Mouse (Mus musculus): ENCODE results near the gene Sulf2.
"Not testable (repeated sequence)": the region's sequence is repeated elsewhere in the genome, so short reads cannot be mapped to it uniquely, and the experiment has no call there.

Sulf2 gene

DNA sequence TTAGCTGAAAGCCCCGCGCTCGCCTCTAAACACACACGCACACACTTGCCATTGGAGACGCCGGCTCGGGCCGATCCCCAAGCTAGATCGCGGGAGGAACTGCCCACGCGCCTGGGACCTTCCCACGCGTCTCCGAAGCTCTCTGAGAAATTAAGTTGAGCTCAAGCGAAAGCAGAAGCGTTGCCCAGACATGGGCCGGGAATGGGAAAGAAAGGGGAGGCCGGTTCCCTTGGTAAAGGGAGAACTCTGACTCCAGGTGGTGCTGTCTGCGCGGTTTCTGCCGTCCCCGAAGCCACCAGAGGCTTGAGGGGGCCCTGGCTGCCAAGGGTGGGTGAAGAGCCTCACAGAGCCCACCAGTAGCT, at the start of gene Sulf2:
Sulf2 (minus strand) TSS at position 210 of the 362 bp plus-strand sequence.
- in situ Hi-C loops (cut with MboI; ENCODE audit: unreplicated experiment in 2 of 2), result no loop called here

DNA sequence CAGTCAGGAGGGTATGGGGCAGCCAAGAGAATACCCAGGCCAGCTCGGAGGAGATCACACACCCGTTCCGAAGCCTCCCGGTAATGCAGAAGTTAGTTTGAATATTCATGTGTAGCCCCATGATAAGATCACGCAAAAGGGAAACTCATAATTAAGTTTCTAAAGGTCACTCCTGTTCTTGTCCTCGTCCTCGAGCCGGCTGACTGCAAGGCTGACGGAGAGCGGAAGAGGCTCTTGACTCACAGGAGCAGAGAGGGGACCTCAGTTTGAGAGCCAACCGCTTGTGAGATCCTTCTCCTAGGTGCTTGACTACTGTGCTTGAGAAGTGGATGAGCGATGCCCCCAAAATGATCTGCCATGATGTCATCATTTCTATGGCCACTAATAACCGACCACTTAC, 48.7 kb upstream of the Sulf2 start:
- in situ Hi-C loops (cut with MboI; ENCODE audit: unreplicated experiment in 2 of 2), result no loop called here

DNA sequence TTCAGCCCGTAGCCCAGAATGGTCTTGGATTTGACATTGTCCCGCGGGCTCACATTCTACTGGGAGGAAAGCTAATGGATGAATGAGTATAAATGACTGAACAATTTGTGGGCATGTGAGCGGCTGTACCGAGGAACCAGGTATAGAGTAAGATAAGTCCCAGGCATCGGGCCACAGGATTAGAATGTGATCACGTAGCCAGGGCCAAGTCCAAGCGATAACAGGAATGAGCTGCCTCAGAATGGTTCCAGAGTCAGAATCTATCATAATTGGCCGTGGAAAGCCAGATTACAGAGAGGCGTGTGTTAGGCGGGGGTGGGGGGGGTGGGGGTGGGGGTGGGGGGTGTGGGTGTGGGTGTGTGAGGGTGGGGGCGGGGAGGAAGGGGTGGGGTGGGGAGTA, 48.2 kb upstream of the Sulf2 start:
- in situ Hi-C loops (cut with MboI; ENCODE audit: unreplicated experiment in 2 of 2), result no loop called here

DNA sequence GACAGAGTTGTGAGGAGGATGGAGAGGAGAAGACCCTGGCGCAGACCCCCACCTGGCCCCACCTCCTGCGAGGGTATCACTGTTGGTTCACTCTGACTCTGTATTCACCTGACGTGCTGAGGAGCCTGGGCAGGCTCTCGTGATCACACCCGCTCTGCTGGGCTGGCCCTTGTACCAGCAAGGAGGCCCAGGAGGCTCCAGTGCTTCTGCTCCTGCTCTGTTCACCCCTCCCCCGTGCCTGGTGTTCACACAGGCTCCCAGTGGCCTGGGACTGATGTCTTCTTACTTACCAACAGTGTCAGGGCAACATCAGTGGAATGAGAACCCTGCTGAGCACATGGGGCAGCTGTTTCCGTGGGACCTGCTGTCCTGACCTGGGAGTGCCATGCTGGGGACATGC, 42.5 kb upstream of the Sulf2 start:
- in situ Hi-C loops (cut with MboI; ENCODE audit: unreplicated experiment in 2 of 2), result no loop called here

DNA sequence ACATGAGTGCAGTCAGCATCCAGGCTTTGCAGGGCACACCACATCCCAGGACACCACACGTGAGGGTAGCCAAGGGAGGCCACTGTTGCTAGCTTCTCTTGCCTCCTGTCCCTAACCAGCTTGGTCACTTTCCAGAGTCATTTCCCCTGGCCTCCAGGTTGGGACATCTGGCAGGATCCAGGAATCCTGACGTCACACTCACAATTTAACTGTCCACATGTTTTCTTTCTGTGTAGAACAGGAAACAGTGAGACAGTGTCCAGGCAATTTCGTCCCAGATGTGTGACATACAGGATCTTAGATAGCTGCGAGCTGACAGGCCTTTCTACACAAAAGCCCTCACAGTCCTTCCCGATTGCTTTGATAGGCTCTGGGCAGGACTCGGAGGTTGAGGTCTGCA, 41.6 kb upstream of the Sulf2 start:
- in situ Hi-C loops (cut with MboI; ENCODE audit: unreplicated experiment in 2 of 2), result no loop called here

DNA sequence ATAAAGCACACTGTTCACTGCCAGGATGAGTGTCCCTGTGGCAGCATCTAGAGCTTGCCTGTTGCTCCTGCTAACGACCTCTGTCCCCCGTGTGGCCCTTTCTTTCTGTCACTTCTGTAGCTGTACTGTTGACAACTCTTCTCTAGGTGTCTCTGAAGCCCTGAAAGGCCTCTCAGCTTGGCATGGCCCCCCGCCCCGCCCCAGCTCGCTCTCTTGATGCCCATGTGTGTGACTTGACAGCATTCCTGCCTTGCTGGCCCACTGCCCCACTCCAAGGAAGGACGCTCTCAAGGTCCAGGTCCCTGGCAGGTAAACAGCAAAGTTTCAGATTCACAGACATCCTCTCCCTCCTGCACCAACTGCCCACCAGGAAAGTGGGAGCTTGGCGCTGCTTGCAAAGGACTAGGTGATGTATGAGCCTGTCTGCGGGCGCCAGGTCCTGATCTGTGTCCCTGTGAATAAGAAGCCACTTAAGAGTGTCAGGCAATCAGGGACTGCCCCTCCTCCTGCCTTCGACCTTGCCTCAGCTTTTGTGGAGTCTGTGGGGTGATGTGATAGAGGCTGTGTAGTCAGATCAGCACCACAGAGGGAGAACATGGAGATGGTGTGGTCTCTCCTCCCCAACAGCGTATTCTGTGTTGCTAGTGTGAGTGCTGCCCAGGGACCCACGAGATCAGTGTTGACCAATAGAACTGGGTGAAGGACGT, 40.8 kb upstream of the Sulf2 start:
- in situ Hi-C loops (cut with MboI; ENCODE audit: unreplicated experiment in 2 of 2), result no loop called here

DNA sequence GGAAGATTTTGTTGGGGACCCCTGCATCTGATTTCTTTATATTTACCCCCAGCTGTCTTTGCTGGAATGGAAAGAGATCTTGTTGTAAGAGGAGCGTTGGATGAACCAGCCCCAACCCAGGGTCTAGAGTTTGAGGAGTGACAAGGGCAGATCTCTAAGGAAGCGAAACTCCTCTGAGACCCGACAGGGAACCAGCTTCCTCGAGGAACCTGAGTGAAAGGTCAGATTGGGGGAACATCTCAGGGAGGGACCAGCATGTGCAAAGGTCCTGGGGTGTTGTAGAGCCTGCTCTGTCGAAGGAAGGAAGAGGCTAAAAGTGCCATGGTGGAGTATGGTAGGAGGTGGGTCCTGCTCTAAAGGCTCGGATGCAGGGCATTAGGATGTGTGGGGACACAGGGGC, 39.6 kb upstream of the Sulf2 start:
- in situ Hi-C loops (cut with MboI; ENCODE audit: unreplicated experiment in 2 of 2), result no loop called here

DNA sequence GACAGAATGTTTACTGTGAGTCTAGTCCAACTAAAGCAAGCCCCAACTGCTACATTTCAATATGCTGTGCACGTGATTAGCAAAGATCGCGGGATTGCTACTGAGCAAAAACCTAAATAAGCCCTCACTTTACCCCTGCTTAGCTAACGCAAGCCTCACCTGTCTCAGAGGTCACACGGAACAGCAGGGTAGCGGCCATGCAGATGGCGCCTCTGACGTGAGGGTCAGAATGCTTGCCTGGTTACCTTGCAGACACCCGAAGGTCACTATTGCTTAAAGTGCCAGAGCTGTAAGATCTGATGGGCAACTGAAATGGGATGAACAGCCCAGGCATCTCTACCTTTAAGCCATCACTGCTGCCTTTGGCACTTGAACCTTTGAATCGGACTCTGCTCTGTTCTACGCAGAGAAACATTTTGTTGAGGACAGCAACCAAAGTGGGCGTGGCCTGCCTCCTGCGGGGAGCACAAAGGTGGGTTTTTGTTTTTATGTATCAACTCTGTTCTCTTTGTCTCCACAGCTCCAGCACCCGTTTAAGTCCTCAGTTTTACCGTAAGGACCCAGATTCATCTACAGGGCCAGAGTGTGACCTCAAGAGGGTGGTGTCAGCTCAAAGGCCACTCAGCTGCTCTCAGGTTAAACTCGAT, 38.8 kb upstream of the Sulf2 start:
- in situ Hi-C loops (cut with MboI; ENCODE audit: unreplicated experiment in 2 of 2), result no loop called here

DNA sequence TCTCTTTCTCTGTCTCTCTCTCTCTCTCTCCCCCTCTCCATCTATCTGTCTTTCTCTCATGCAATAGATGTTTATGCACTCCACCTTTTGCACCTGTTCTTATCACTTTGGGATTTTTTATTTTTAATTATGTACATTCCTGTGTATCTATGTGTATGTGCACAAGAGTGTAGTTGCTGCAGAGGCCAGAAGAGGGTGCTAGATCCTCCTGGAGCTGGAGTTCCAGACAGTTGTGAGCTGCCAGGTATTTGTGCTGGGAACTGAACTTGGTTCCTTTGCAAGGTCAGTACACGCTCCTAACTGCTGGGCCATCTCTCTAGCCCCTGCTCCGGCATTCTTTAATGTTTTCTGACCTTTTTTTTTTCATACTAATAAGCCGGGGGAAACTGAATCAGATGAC, 38.0 kb upstream of the Sulf2 start:
- in situ Hi-C loops (cut with MboI; ENCODE audit: unreplicated experiment in 2 of 2), result no loop called here

DNA sequence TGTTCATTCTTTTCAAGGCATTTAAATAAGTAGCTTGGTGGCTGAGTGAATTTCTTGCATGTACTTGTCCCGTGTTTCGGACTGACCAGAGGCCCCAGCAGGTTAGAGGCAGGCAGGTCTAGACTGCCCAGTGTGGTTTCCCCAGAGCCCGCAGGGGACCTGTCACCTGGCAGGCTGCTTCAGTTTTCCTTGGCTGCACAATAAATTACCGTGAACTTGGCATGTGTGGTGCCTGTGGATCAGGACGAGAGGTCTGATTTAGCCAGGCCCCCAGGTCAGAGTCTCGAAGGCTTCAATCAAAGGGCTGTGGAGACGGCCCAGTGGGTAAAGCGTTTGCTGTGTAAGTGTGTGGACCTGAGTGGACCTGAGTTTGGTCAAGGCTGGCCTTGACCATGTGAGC, 35.4 kb upstream of the Sulf2 start:
- in situ Hi-C loops (cut with MboI; ENCODE audit: unreplicated experiment in 2 of 2), result no loop called here

DNA sequence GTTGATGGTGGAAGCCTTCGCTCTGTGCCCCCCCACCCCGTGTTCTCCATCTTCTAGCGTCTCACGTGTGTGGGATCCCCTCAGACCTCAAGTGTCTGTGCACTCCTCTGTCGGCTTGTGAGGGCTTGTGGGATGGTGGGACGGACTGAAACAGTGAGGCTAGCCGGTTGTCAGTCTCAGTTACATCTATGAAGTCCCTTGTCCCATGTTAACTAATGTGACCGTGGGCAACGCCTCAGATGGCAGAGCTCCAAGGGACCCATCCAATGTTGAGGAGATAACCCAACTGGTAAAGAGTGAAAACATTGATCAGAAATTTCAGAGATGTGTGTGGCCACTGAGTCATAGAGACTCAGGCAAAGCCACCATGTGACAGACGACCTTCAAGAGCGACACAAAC, 33.7 kb upstream of the Sulf2 start:
- in situ Hi-C loops (cut with MboI; ENCODE audit: unreplicated experiment in 2 of 2), result no loop called here

DNA sequence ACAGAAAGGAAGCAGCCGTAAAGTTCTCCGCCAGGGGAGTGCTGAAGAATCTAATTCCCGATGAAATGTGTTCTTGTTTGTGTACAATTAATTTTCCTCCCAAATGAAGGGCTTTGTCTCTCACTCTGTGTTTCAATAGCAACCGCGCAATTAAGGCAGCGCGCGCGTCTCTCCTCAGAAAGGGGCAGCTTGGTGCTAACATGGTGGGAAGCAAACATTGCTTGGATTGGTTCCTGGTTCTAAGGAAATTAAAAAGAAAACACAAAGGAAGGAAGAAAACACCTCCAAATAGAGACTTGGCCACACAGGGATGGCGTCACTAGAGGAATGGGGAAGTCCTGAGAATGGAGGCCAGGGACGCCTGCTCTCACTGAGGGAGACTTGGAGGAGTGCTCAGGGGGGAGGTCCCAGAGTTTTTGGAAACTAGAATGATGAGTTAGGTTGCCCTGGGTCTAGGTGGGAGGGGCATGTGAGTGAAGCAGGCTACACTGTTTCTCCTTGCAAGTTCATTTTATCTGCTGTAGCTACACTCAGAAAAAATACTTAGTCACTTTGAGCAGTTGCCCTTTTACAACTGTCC, 32.5 kb upstream of the Sulf2 start:
- in situ Hi-C loops (cut with MboI; ENCODE audit: unreplicated experiment in 2 of 2), result not testable (repeated sequence)

DNA sequence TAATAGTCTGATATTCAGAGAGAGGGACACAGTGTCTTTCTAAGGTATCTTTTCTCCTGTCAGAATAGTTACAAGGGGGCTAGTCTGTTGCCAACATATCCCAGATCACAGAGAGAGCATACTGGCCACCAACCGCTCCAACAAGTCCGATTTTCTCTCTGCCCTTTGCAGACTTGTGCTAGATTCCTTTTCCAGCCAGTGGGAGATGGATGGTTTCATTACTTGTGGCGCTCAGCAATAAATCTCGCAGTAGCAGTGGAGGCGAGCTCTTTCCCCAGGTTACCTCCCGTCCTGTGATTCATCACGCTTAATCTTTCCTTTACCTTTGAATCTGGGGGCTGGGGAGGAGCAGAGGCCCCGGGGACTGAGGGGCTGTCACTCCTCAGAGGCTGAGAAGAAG, 31.9 kb upstream of the Sulf2 start:
- in situ Hi-C loops (cut with MboI; ENCODE audit: unreplicated experiment in 2 of 2), result not testable (repeated sequence)

DNA sequence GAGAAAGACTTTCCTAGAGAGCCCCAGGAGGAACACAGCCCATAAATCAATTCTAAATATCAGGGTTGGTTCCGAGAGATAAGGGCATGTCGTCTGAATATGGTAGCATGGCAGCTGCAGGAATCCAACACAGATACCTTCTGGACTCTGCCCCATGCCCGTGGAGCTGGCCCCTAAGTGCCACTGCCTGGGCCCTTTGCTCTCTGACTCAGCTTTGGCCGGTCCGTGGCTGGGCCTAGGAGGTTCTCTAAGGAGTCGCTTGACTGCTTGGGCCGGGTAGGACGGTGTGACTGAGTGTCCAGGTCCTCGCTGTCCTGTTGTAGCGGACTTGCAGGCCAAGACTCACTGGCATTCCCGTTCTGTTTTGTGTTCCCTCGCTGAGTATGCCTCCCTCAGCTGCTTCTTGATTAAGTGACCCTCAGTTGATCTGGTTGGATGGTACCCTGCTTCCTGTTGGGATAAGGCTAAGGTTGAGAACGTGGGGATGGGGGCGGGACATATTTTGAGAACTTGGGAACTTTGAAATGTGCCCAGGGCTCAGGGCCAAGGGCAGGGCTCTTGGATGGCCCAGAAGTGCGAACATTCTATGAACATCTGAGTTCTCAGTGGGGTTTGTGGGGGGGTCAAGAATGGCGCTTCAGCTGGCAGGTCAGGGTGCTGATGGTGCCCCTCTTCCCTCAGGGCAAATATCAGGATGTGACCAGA, 30.9 kb upstream of the Sulf2 start:
- in situ Hi-C loops (cut with MboI; ENCODE audit: unreplicated experiment in 2 of 2), result no loop called here

DNA sequence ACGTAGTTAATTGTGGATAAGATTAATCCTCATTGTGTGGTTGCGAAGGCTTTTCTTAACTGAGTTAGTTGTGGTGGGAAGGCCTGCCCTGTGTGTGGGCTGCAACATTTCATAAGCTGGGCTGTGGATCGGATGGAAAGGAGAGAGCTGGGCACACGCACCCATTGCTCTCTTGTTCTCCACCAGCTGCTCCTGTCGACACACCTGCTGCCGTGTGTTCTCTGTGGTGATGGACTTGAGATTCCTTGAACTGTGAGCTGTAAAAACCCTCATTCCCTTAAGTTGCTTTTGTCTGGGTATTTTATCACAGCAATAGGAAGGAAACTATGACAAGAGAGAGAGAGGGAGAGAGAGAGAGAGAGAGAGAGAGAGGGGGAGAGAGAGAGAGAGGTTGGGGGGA, 30.3 kb upstream of the Sulf2 start:
- in situ Hi-C loops (cut with MboI; ENCODE audit: unreplicated experiment in 2 of 2), result no loop called here

DNA sequence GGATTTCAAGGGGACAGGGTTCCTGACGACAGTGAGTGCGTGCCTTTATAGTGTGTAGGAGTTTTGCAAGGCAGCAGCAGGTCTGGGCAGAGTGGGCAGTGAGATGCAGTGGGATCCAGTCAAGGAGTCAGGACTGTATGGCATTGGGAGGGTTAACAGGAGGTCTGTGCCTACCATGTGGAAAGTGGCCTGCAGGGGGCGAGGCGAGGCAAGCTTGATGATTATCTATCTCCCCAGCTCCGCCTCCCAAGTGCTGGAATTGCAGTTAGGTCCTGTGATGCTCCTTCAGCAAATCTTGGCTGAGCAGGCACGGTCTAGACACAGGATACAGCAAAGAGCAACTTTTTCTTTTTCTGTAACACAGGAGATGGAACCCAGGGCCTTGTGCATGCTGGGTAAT, 29.0 kb upstream of the Sulf2 start:
- in situ Hi-C loops (cut with MboI; ENCODE audit: unreplicated experiment in 2 of 2), result no loop called here

DNA sequence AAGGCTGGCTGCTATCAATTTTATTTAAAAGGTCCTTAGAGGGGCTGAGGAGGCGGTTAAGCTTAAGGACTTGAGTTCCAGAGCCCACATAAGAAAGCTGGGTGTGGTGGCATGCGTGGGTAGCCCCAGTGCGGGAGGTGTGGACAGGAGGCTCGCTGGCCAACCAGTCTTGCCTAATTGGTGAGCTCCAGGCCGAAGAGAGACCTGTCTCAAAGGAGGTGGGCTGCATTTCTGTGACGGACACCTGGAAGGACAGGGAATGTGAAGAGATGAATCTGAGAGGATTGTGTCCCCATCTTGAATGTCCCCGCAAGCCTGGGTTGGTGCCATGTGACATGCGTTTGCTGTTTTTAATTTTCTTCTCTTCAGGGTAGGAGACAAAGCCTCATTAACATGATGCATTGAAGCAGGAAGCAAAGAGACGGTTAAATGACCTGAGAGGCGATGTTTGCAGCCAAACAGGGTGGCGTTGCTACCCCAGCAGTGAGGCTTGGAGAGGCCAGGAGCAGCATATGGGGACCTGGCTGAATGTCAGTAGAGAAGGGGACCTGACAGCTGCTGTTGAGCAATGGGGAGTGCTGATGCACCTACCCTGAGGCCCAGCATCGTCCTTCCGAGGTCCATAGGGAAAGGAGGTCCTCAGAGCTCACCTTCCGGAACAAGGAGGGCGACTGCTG, 26.7 kb upstream of the Sulf2 start:
- in situ Hi-C loops (cut with MboI; ENCODE audit: unreplicated experiment in 2 of 2), result no loop called here

DNA sequence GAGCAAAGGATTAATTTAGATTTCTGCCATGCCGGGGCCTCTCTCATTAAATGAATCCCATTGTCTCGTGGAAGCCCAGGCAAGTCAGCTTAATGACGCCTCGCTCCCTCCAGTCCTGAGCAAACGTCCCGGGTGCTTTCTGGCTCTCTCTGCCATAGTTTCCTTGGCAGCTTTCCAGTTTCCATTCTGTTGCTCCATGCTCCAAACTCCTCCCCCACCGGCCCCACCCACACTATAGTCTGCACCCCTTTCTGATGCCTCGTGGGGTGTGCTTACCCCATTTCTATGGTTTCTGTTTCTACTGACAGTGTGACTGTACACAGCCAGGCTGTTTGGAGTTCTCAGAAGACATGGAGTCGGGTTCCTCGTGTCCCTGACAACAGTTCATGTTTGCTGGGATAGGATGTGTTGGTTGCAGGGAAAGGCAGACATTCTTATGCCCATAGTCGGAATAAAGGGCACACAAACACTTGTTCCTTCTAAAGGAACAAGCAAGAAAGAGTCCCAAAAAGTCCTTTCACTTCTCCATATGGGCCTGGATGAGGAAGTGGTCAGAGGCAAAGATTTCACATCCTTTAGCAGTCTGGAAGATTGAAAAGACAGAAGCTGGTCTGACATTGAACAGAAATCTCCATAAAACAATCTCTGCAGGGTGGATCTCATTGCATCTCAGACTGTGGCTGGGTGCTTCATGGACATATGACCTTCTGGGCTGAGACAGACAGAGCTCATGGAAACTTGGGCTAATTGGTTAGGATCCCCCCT, 25.5 kb upstream of the Sulf2 start:
- in situ Hi-C loops (cut with MboI; ENCODE audit: unreplicated experiment in 2 of 2), result no loop called here

DNA sequence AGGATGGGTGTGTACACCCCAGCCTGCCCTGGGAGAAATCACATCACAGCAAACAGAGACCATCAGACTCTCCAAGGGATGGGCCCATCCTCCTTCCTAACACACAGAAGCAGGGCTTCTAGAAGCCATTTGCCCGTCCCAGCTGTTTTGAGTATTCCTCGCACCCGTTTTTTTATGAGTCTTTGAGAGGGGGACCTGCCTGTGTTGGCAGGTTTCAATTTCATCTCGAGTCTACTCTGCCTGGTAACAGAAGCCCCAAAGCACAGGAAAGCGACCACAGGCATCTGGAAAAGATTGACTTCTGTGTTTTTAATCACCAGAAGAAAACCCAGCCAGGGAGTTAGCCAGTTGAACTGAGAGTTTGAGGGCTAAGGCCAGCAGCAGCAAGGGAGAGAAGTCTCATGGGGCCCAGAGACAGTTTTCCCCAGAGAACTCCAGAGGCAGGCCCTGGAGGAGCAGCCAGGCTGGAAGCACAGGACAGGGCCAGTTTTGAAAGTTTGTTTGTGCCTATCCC, 24.7 kb upstream of the Sulf2 start:
- in situ Hi-C loops (cut with MboI; ENCODE audit: unreplicated experiment in 2 of 2), result no loop called here

DNA sequence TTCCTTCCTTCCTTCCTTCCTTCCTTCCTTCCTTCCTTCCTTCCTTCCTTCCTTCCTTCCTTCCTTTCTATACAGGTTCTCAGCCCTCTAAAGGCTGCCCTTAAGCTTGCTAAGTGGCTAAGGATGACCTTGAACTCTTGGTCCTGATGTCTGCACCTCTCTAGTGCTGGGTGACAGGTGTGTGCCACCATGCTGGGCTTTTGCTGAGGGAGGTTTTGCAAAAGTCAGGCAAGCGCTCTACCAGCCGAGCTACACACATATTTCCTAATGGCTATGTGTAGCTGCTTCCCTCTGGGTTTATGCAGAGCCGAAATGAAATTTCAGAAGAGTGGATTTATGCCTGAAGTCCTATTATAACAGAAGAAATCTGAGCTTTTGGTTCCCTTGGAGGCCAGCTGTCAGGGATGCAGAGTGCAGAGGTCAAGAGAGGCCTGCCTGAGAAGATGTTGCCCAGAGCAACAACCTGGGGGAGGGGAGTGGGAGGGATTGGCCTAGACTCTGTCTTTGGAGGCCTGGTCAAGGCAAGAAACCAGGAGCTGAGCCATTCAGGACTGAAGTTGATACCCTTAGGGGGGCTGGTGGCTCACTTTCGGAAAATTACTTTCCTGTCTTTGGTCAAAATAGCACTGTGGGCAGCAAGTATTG, 24.1 kb upstream of the Sulf2 start:
- in situ Hi-C loops (cut with MboI; ENCODE audit: unreplicated experiment in 2 of 2), result no loop called here
